Mouse (Mus musculus): ENCODE measurements around the gene Mapk12.

DNA sequence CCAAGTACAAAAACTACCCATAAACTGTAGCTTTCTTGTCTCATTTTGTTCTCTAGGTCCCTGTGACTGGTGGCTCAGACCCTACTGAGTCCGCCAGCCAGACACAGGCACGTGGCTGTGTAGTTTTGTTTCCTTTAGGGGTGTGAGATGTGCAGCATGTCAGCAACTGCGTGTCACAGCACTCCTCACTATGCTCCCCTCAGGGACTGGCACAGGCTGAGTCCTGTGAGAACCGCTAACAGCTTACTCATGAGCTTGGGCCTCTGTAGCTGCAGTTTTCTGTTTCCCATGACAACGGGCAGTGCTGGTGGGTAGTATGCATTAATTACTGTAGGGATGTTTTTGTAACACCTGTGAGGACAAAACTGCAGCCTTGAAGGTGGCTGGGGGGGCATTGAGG, 48.3 kb downstream of the Mapk12 start:
- TF ChIP-seq NANOG (IDR thresholded peaks at IDR 0.05; ENCODE audit: borderline replicate concordance, low read length) (no peak), CTCF (conservative IDR thresholded peaks at IDR 0.05; ENCODE audit: low read length) (no peak)
